Mouse (Mus musculus): ENCODE results near the gene Cacna1e. TPM values are rescaled to one million over a fixed set of nuclear protein-coding genes. Genes with fewer than 3 reads are reported as not detected.

The Cacna1e gene
- polyA plus RNA-seq, 2 experiments, result 0.02 to 0.03 TPM

- TF ChIP-seq EP300 (IDR thresholded peaks at IDR 0.05; ENCODE audit: low read depth) (no peak), CTCF (IDR thresholded peaks at IDR 0.05; ENCODE audit: low read depth) (no peak)
- H3K4me2 ChIP-seq (ENCODE audit: low read depth), result no peak overlapping the region
- no peaks in the 10 kb centered on the region for H3K9me3 ChIP-seq (ENCODE audit: control insufficient read depth, low read length)
- H3K4me3 ChIP-seq (ENCODE audit: insufficient read depth in 1 of 2, low read depth in 2 of 2, low read length in 2 of 2), result no peak overlapping the region
- ATAC-seq (ENCODE audit: insufficient read depth), result no peak
- no peak overlapping the region for H3K27ac ChIP-seq
- no peaks in the 10 kb centered on the region for H3K36me3 ChIP-seq (replicated peaks; ENCODE audit: control insufficient read depth, insufficient read depth, low read depth)
- no peak for DNase-seq (ENCODE audit: low read depth in 3 of 3, low spot score in 3 of 3)
- no peak overlapping the region for H3K9ac ChIP-seq (replicated peaks)
- H3K27me3 ChIP-seq (ENCODE audit: control insufficient read depth, insufficient read depth, low read length), result no peaks in the 10 kb centered on the region
- H3K4me1 ChIP-seq (replicated peaks; ENCODE audit: control insufficient read depth in 2 of 2, insufficient read depth in 2 of 2, low read length in 1 of 2), result no peaks in the 10 kb centered on the region
- 50% methylated on average over 7 of the region's 7 CpGs for WGBS (ENCODE audit: insufficient replicate concordance)
These were observed 223.0 kb downstream of the Cacna1e start for GRCm38 (mm10) chr1:154661221-154661864.

- H3K9ac ChIP-seq (replicated peaks), result no peak overlapping the region
- H3K4me1 ChIP-seq (replicated peaks; ENCODE audit: control insufficient read depth in 2 of 2, insufficient read depth in 2 of 2, low read length in 1 of 2), result no peaks in the 10 kb centered on the region
- ATAC-seq (ENCODE audit: insufficient read depth), result no peak
- no peaks in the 10 kb centered on the region for H3K36me3 ChIP-seq (replicated peaks; ENCODE audit: control insufficient read depth, insufficient read depth, low read depth)
- H3K9me3 ChIP-seq (ENCODE audit: control insufficient read depth, low read length), result no peaks in the 10 kb centered on the region
- 34% methylated on average over 5 of the region's 5 CpGs for WGBS (ENCODE audit: insufficient replicate concordance)
- no peak for DNase-seq (ENCODE audit: low read depth in 3 of 3, low spot score in 3 of 3)
- H3K4me3 ChIP-seq (ENCODE audit: insufficient read depth in 1 of 2, low read depth in 2 of 2, low read length in 2 of 2), result no peak overlapping the region
- H3K27me3 ChIP-seq (ENCODE audit: control insufficient read depth, insufficient read depth, low read length), result no peaks in the 10 kb centered on the region
- H3K4me2 ChIP-seq (ENCODE audit: low read depth), result no peak overlapping the region
- H3K27ac ChIP-seq, result no peak overlapping the region
- no peak for TF ChIP-seq CTCF (IDR thresholded peaks at IDR 0.05; ENCODE audit: low read depth)
- TF ChIP-seq EP300 (IDR thresholded peaks at IDR 0.05; ENCODE audit: low read depth), result no peak
These were observed 226.9 kb downstream of the Cacna1e start for GRCm38 (mm10) chr1:154657366-154657765.

GRCm38 (mm10) chr1:154653951-154654350 lies 230.3 kb downstream of the Cacna1e start:
- Histone ChIP-seq H3K4me2 (ENCODE audit: low read depth) (no peak overlapping the region), H3K9me3 (ENCODE audit: control insufficient read depth, low read length) (no peaks in the 10 kb centered on the region), H3K27me3 (ENCODE audit: control insufficient read depth, insufficient read depth, low read length) (no peaks in the 10 kb centered on the region), H3K4me3 (ENCODE audit: insufficient read depth in 1 of 2, low read depth in 2 of 2, low read length in 2 of 2) (no peak overlapping the region), H3K36me3 (replicated peaks; ENCODE audit: control insufficient read depth, insufficient read depth, low read depth) (no peaks in the 10 kb centered on the region), H3K4me1 (replicated peaks; ENCODE audit: control insufficient read depth in 2 of 2, insufficient read depth in 2 of 2, low read length in 1 of 2) (no peaks in the 10 kb centered on the region), H3K27ac (no peak overlapping the region), H3K9ac (replicated peaks) (no peak overlapping the region)
- 49% methylated on average over 2 of the region's 2 CpGs for WGBS (ENCODE audit: insufficient replicate concordance)
- TF ChIP-seq CTCF (IDR thresholded peaks at IDR 0.05; ENCODE audit: low read depth) (no peak), EP300 (IDR thresholded peaks at IDR 0.05; ENCODE audit: low read depth) (no peak)
- no peak for ATAC-seq (ENCODE audit: insufficient read depth)
- DNase-seq (ENCODE audit: low read depth in 3 of 3, low spot score in 3 of 3), result no peak

- no peak overlapping the region for H3K9ac ChIP-seq (replicated peaks)
- no peak for TF ChIP-seq EP300 (IDR thresholded peaks at IDR 0.05; ENCODE audit: low read depth)
- TF ChIP-seq CTCF (IDR thresholded peaks at IDR 0.05; ENCODE audit: low read depth), result no peak
- H3K27ac ChIP-seq, result no peak overlapping the region
- DNase-seq (ENCODE audit: low read depth in 3 of 3, low spot score in 3 of 3), result no peak
- H3K4me1 ChIP-seq (replicated peaks; ENCODE audit: control insufficient read depth in 2 of 2, insufficient read depth in 2 of 2, low read length in 1 of 2), result no peaks in the 10 kb centered on the region
- no peaks in the 10 kb centered on the region for H3K27me3 ChIP-seq (ENCODE audit: control insufficient read depth, insufficient read depth, low read length)
- no peaks in the 10 kb centered on the region for H3K9me3 ChIP-seq (ENCODE audit: control insufficient read depth, low read length)
- no peak overlapping the region for H3K4me2 ChIP-seq (ENCODE audit: low read depth)
- H3K4me3 ChIP-seq (ENCODE audit: insufficient read depth in 1 of 2, low read depth in 2 of 2, low read length in 2 of 2), result no peak overlapping the region
- WGBS (ENCODE audit: insufficient replicate concordance), result 71% methylated on average over 6 of the region's 6 CpGs
- H3K36me3 ChIP-seq (replicated peaks; ENCODE audit: control insufficient read depth, insufficient read depth, low read depth), result no peaks in the 10 kb centered on the region
- ATAC-seq (ENCODE audit: insufficient read depth), result no peak
These were observed 237.9 kb downstream of the Cacna1e start for GRCm38 (mm10) chr1:154646156-154646950.

- H3K4me1 ChIP-seq (replicated peaks; ENCODE audit: control insufficient read depth in 2 of 2, insufficient read depth in 2 of 2, low read length in 1 of 2), result no peaks in the 10 kb centered on the region
- no peak for ATAC-seq (ENCODE audit: insufficient read depth)
- TF ChIP-seq CTCF (IDR thresholded peaks at IDR 0.05; ENCODE audit: low read depth), result no peak
- TF ChIP-seq EP300 (IDR thresholded peaks at IDR 0.05; ENCODE audit: low read depth), result no peak
These were observed 246.5 kb downstream of the Cacna1e start for GRCm38 (mm10) chr1:154637821-154638220.

More at GRCm38 (mm10) chr1:154637821-154638220, 246.5 kb downstream of the Cacna1e start:
- Histone ChIP-seq H3K36me3 (replicated peaks; ENCODE audit: control insufficient read depth, insufficient read depth, low read depth) (no peaks in the 10 kb centered on the region), H3K9ac (replicated peaks) (no peak overlapping the region), H3K4me3 (ENCODE audit: insufficient read depth in 1 of 2, low read depth in 2 of 2, low read length in 2 of 2) (no peak overlapping the region), H3K27ac (no peak overlapping the region), H3K27me3 (ENCODE audit: control insufficient read depth, insufficient read depth, low read length) (no peaks in the 10 kb centered on the region), H3K4me2 (ENCODE audit: low read depth) (no peak overlapping the region), H3K9me3 (ENCODE audit: control insufficient read depth, low read length) (no peaks in the 10 kb centered on the region)
- 59% methylated on average over 4 of the region's 4 CpGs for WGBS (ENCODE audit: insufficient replicate concordance)
- DNase-seq (ENCODE audit: low read depth in 3 of 3, low spot score in 3 of 3), result no peak

All from liver, embryonic 14.5 days (tissue).